Mouse (Mus musculus) liver, embryonic 11.5 days (tissue): ENCODE data around the gene Igfbp3. TPM values are rescaled to one million over a fixed set of nuclear protein-coding genes. Genes with fewer than 3 reads are reported as not detected.

Experiments
- ATAC-seq: fragments of 200-750 bp; cut with Nextera tagmentation; replicated peaks from 2 replicates; pipeline ENCODE4 v1.8.0; 2017; ENCODE audit warnings: moderate number of reproducible peaks, mild to moderate bottlenecking, moderate TSS enrichment, moderate library complexity; ENCODE audit not compliant: low FRiP score
- DNase-seq: peaks from one replicate; pipeline ENCODE4 v3.0.0-alpha.2; 2017; ENCODE audit warnings: low spot score
- H3K27ac ChIP-seq: fragments of 300-500 bp; sonication (generic); 2 replicates; pipeline ENCODE4 v1.5.1; 2014; ENCODE audit warnings: mild to moderate bottlenecking, low read depth, low read length, control low read depth
- H3K27me3 ChIP-seq: fragments of 300-500 bp; sonication (generic); replicated peaks from 2 replicates; pipeline ENCODE4 v1.6.1; 2014; ENCODE audit warnings: low read length, mixed read lengths; ENCODE audit not compliant: control insufficient read depth, insufficient read depth
- H3K36me3 ChIP-seq: fragments of 300-500 bp; sonication (generic); 2 replicates; pipeline ENCODE4 v1.6.1; 2014; ENCODE audit warnings: mild to moderate bottlenecking, low read length, moderate library complexity, mixed read lengths; ENCODE audit not compliant: control insufficient read depth, insufficient read depth
- H3K4me1 ChIP-seq: fragments of 300-500 bp; sonication (generic); replicated peaks from 2 replicates; pipeline ENCODE4 v1.6.1; 2014; ENCODE audit warnings: low read length, mixed read lengths; ENCODE audit not compliant: control insufficient read depth, insufficient read depth
- H3K4me2 ChIP-seq: fragments of 300-500 bp; sonication (generic); 2 replicates; pipeline ENCODE4 v1.6.1; 2014; ENCODE audit warnings: mild to moderate bottlenecking, control low read depth, moderate library complexity
- H3K4me3 ChIP-seq: fragments of 300-500 bp; sonication (generic); 2 replicates; pipeline ENCODE4 v1.5.1; 2014; ENCODE audit warnings: low read depth, low read length, control low read depth
- H3K9ac ChIP-seq: fragments of 300-500 bp; sonication (generic); 2 replicates; pipeline ENCODE4 v1.6.1; 2014; ENCODE audit warnings: low read depth, low read length, control low read depth
- H3K9me3 ChIP-seq: fragments of 300-500 bp; sonication (generic); 2 replicates; pipeline ENCODE4 v1.6.1; 2016; ENCODE audit warnings: low read length, inconsistent platforms, mixed read lengths; ENCODE audit not compliant: control insufficient read depth
- WGBS: fragments of 180-500 bp; shearing (Covaris S2); extraction: QIAGEN DNeasy Blood & Tissue Kit; methylation state at CpG from one replicate; pipeline ENCODE4 v1.1.7; 2014; 5-methylcytosine and 5-hydroxymethylcytosine counted together
- polyA plus RNA-seq: library from polyadenylated mRNA; unstranded; fragments of >200 nt; fragmentation: Nextera tagmentation; extraction: Ambion mirVana; gene quantifications from 2 replicates; pipeline ENCODE4 v1.2.1, GENCODE M21; 2014

Igfbp3 gene
- polyA plus RNA-seq, 1 experiment from 2014 or later: 42.1 TPM

DNA sequence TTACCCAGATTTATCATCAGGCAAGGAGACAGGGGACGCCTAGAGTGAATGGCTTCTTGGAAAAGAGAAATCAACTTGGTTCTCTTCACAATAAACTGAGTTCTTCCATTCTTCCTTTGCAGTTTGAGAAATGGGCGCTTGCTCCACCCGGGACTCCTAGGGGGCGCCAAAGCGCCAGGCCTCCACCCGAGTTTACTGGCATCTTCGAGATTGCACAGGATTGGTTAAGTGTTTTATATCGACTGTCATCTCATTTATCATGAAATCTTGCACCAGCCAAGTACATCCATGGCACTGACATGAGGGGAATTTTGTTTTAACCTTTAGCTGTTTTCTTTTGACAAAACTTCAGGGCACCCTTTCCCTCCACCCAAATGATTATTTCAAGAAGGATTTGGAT lies 2.0 kb upstream of the Igfbp3 start:
- Histone ChIP-seq H3K9me3 (no peaks in the 10 kb centered on the region), H3K4me1 (no peaks in the 10 kb centered on the region), H3K4me3 (no peak overlapping the region), H3K36me3 (no peaks in the 10 kb centered on the region), H3K4me2 (no peak overlapping the region), H3K27ac (no peak overlapping the region), H3K27me3 (peaks cover 37% of the 10 kb centered on the region), H3K9ac (no peak overlapping the region)
- no peak for DNase-seq
- no peak for ATAC-seq
- WGBS: 13% methylated on average over 8 of the region's 8 CpGs

DNA sequence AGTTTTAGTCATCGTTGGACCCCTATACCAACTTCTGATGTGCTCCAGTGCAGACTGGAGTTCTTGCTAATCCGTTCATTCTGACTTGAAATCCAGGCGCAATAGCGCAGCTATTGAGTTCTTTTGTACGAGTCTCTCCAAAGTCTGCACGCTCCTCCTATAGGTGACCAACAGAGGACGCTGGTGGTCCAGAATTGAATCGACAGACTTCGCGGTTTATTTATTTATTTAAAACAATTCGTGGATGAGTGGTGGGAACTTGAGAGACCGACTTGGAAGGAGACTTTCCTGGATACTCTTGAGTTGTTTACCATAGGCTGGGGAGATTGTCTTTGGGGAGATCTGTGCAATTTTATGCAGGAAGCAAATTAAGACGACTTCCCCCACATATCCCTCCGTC lies 1.0 kb upstream of the Igfbp3 start:
- no peaks in the 10 kb centered on the region for H3K4me1 ChIP-seq
- H3K9me3 ChIP-seq: no peaks in the 10 kb centered on the region
- 5% methylated on average over 14 of the region's 14 CpGs for WGBS
- peak overlapping the region; percentile 72 for H3K4me2 ChIP-seq
- ATAC-seq: no peak
- DNase-seq: no peak
- no peak overlapping the region for H3K9ac ChIP-seq
- no peaks in the 10 kb centered on the region for H3K36me3 ChIP-seq
- H3K27me3 ChIP-seq: peaks cover 38% of the 10 kb centered on the region
- H3K27ac ChIP-seq: no peak overlapping the region
- H3K4me3 ChIP-seq: no peak overlapping the region

DNA sequence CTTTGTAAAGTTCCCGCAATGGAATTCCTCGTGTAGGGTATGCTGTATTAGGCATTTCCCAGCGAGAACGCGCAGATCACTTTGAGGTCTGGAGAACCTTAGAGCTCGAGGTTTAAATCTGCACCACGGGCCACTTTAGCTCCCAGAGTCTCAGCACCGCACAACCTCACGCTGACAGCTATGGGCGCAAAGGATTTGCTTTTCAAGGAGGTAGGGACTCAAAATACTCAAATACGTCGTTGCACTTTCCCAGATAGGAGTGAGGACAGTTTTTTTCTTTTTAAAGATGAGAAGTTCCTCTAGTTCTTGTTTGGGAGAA lies 578 bp upstream of the Igfbp3 start:
- Histone ChIP-seq H3K9me3 (no peaks in the 10 kb centered on the region), H3K9ac (no peak overlapping the region), H3K36me3 (no peaks in the 10 kb centered on the region), H3K27me3 (peaks cover 38% of the 10 kb centered on the region), H3K27ac (no peak overlapping the region), H3K4me3 (peak overlapping the region; percentile 57), H3K4me2 (peak overlapping the region; percentile 72), H3K4me1 (no peaks in the 10 kb centered on the region)
- WGBS: 2% methylated on average over 12 of the region's 12 CpGs
- DNase-seq: no peak
- ATAC-seq: no peak

DNA sequence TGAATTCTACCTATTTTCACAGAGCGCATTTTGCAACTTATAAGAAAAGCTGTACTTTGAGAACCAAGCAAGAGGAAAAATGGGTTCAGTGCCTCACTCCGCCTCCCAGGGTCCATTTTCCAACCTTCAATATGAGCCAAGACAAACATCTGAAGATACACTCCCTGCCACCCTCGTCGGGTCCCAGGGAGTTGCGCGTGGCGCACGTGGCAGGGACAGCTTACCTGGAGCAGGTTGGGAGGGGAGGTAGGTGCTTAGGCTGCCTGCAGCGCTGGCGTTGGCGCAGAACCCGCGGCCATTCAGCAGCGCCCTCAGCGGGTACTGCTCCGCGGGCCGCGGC lies 592 bp downstream of the Igfbp3 start:
- Histone ChIP-seq H3K4me1 (no peaks in the 10 kb centered on the region), H3K27me3 (peaks cover 38% of the 10 kb centered on the region), H3K4me3 (peak overlapping the region; percentile 57), H3K36me3 (no peaks in the 10 kb centered on the region), H3K27ac (no peak overlapping the region), H3K9me3 (no peaks in the 10 kb centered on the region), H3K4me2 (peak overlapping the region; percentile 72), H3K9ac (peak overlapping the region; percentile 32; the same call in 1 of the 2 replicates)
- no peak for DNase-seq
- no peak for ATAC-seq
- 4% methylated on average over 19 of the region's 19 CpGs for WGBS

DNA sequence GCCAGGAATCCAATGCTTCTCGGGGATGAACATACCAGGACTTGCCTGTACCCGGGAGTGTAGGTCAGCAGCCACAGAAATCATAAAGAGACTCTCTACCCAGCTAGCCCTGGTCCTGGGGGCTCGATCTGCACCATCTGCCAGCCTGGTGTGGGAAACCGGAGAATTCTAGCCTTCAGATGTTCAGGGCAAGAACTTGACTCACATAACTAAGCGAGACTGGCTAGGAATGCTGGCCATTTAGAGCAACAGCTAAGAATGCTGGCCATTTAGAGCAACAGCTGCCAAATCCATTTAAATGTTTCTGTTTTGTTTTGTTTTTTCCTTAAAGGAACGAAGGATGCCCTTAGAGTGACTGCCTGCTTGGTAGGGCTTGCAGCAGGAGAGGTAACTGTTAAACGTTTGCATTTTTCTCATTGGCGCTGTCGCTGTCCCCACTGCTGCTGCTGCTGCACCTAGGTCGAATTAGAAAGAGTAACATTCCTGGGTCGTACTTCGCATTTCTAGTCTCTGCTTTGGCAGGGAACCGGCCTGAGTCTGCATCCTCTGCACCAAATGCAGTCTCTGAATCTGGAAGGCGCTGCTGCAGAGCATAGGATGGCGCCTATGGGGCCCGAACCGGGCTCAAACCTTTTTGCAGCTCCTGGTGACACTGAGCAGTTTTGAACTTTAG lies 1.5 kb downstream of the Igfbp3 start:
- peak overlapping the region; percentile 57 for H3K4me3 ChIP-seq
- peaks cover 38% of the 10 kb centered on the region for H3K27me3 ChIP-seq

DNA sequence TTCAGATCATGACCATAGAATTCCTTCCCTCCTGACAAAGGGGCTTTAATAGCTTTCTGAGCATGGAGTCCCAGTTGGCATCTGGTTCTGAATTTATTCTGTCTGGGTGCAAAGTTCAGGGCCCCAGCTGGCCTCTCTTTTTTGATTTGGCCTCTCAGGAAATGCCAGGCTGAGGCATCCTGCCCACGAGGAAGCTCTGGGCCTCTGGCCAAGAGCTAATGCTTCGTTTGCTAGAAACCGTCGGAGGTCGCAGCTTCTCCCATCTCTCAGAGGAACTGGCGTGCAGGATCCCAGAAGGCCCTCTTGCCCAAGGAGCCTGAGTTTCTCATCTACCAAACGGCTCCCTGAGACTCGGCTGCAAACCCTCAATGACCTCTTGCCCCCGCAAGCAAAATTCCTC lies 2.5 kb downstream of the Igfbp3 start:
- Histone ChIP-seq H3K9me3 (no peaks in the 10 kb centered on the region), H3K4me1 (no peaks in the 10 kb centered on the region), H3K27me3 (peaks cover 38% of the 10 kb centered on the region), H3K36me3 (no peaks in the 10 kb centered on the region), H3K9ac (no peak overlapping the region), H3K4me3 (peak overlapping the region; percentile 3; the same call in 1 of the 2 replicates), H3K27ac (no peak overlapping the region), H3K4me2 (peak overlapping the region; percentile 17)
- WGBS: 30% methylated on average over 9 of the region's 9 CpGs
- DNase-seq: no peak
- ATAC-seq: no peak

More for the DNA sequence above, 1.5 kb downstream of the Igfbp3 start:
- 24% methylated on average over 17 of the region's 17 CpGs for WGBS
- DNase-seq (no peak), ATAC-seq (no peak)
- Histone ChIP-seq H3K4me2 (peak overlapping the region; percentile 45), H3K9me3 (no peaks in the 10 kb centered on the region), H3K36me3 (no peaks in the 10 kb centered on the region), H3K9ac (no peak overlapping the region), H3K27ac (no peak overlapping the region), H3K4me1 (no peaks in the 10 kb centered on the region)

DNA sequence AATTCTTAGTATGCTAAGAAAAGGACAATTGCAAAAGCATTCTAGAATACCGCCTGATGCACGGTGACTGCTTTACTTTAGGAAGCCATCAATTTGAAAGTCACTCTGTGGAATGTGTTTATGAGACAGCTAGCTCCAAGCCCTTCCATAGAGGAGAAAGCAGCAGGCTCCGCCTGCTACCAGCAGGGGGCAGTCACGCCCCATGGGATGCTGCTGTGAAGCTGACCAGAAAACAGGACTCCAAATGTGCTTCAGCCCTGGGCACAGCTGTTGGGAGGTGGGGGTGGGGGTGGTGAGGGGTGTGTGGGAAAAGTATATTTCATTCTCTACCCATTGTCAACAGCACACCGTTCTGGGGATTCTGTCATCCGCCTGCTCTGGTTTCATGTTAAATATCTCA lies 3.4 kb downstream of the Igfbp3 start:
- ATAC-seq (peak; percentile 42; the same call in 1 of the 2 replicates), DNase-seq (no peak)
- Histone ChIP-seq H3K4me1 (no peaks in the 10 kb centered on the region), H3K27me3 (peaks cover 38% of the 10 kb centered on the region), H3K27ac (no peak overlapping the region), H3K4me2 (no peak overlapping the region), H3K4me3 (no peak overlapping the region), H3K9me3 (no peaks in the 10 kb centered on the region), H3K36me3 (no peaks in the 10 kb centered on the region), H3K9ac (no peak overlapping the region)
- 16% methylated on average over 6 of the region's 6 CpGs for WGBS

DNA sequence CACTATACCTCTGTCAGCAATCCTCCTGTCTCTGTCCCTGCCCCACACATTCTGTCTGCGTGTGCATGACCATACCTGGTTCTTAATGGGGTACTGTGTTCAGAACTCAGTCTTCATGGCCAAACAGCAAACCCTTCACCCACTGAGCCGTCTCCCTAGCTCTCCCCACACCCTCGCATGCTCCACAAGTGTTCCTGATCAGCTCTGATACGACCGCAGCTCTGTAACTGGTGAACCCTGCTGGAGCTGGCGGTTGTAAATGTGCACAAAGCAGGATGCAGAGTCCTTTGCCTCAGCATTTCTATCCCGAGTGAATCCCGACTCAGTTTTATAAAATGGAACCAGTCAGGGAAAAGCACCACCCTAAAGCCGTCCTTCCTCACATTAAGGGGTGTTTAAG lies 9.9 kb downstream of the Igfbp3 start:
- H3K4me2 ChIP-seq: no peak overlapping the region
- no peak overlapping the region for H3K4me3 ChIP-seq
- H3K36me3 ChIP-seq: no peaks in the 10 kb centered on the region
- no peak overlapping the region for H3K9ac ChIP-seq
- DNase-seq (no peak), ATAC-seq (no peak)
- no peaks in the 10 kb centered on the region for H3K4me1 ChIP-seq
- H3K9me3 ChIP-seq: no peaks in the 10 kb centered on the region
- 77% methylated on average over 9 of the region's 9 CpGs for whole genome bisulfite sequencing
- no peaks in the 10 kb centered on the region for H3K27me3 ChIP-seq
- no peak overlapping the region for H3K27ac ChIP-seq

DNA sequence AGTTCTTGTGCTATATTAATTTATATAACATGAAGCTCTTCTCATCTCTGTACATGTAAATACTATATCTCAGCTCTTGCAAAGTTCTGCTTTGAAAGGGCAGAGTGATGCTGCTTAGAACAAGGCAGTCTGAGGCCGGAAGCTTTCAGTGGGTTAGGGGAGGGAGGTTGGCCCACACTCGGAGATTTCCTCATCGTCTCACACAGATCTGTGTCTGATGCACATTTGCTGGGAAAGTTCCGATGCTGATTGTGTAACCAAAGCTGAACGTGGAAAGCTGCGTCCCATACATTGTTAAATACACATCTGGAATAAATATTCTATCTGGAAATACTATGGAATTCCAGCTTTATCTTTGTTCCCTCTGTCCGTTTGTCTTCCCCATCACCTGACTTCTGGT lies 11.5 kb downstream of the Igfbp3 start:
- WGBS: 66% methylated on average over 7 of the region's 7 CpGs
- DNase-seq (no peak), ATAC-seq (no peak)
- Histone ChIP-seq H3K4me2 (no peak overlapping the region), H3K9me3 (no peaks in the 10 kb centered on the region), H3K27me3 (no peaks in the 10 kb centered on the region), H3K9ac (no peak overlapping the region), H3K27ac (no peak overlapping the region), H3K36me3 (no peaks in the 10 kb centered on the region), H3K4me3 (no peak overlapping the region), H3K4me1 (no peaks in the 10 kb centered on the region)
